Mouse (Mus musculus) naive thymus-derived CD4-positive, alpha-beta T cell, adult 2 months (primary cell): Measurements from ENCODE around the gene Avil.
A peak's percentile ranks its signal among the peaks of the same experiment; 100 is the strongest.

Experiments used
- DNase-seq: peaks from one replicate; pipeline ENCODE4 v3.0.0-alpha.2; 2011; ENCODE audit warnings: low read depth

The Avil gene

DNA sequence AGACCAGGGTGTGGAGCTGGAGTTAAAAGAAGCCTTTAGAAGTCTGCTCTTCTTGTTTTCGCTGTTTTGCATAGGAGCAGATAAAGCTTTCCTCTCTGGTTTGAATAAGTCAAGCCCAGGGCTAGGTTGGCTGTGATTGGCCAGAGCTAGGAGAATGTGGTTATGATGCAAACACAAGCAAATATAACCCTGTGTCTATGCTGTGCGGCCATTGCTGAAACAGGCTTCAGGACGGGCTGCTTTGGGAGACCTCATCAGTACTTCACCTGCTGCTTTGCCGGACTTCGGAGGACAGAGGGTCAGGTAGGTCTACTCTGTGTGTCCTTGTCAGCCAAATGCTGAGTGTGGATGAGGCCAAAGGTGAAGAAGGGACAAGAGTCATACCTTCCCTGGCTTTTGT, at the start of gene Avil:
TSS of gene Avil (plus strand) at position 181 of the 400 bp plus-strand sequence.
- no peak for DNase-seq

DNA sequence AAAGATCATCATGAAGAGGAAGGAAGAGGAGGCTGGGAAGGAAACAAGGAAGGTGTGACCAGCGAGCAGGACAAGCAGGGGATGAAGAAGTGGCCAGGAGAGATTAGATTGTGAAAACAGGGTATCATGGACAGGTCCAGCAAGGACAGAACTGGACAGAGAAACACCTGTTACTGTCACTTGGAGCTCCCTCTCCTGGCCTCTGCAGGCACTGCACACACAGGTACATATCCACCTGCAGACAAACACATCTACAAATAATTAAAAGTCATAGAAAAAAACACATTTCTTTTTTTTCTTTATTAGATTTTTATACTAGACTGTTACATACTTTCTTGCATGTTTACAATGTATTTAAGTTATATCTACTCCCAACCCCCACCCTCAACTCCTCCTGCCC, 48.1 kb upstream of the Avil start:
- DNase-seq = no peak

DNA sequence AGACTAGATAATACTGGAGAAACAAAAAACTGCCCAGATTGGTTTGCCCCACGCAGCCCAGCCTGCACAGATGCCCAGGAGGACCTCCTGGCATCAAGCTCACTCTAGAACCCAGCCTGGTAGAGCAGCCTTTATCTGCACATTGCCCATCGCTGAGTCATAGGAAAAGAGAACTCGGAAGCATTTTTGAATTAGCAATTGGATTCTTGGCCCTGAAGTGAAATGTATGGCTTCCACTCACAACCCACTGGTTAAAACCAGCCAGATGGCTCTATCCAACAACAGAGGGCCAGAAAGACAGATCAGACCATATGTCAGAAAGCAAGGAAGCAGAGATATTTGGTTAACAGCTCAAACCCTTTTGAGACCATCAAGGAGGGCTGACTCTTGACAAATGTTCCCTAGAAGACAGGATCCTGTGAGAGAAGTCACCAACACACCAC, 47.5 kb upstream of the Avil start:
- no peak for DNase-seq

DNA sequence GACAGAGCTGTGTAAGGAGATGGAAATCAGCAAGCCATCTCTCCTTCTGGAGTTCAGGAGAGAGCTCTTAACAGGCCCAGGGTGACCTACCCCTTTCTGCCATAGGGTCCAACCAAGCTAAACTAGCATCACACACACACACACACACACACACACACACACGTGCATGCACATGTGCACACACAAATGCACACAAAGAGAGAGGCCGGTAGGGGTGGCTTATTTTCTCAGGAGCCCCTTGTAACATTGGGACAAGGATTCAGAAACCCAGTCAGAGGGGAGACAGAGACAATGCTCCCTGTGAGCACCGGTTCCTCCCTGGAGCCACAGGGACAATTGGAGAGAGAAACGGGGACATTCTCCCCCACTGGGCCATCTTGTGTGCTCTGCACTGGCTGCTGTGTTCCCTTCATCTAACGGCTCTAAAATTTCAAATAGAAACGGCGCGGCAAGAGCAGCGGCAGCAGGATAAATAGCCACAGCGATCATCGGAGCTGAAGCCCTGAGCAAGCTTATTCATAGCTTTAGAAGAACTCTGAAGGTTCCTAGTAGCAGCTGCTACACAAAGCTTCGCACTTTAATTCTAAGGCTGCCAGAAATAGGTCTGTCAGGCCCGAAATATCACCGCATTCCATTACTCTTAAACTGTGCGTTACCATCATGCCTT, 43.7 kb upstream of the Avil start:
- DNase-seq = no peak

DNA sequence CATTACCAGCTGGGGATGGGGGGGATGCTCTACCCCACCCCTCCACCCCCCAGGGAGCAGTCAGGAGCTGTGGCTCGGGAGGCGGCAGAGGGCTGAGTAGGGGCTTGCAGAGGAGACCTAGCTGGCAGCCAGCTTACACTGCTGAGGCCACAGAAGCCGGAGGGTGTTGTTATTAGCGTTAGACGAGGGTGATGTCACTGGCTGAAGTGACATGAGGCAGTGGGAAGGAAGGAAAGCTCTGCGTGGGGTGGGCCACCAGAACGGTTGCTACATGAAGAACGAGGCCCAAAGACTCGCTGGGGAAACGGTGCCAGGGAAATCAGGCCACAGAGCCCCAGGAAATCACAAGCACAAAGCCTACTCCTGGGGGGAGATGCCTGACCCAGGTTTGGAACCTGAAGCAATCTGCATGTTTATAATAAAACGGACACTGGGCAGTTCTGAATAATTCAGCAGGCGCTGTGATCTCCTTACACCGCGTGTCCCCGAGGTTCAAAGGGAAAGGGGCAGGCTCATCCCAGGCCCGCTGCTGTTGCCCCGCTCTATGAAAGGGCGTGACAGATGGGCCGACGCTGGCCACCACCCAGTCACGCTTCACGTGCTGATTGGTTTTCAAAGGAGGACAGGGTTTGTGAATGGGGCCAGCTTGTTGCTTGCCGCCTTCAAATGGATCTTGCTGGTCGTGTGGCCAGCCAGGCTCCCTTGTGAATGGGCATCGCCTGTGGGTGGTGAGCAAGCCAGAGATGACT, 43.0 kb upstream of the Avil start:
- no peak for DNase-seq

DNA sequence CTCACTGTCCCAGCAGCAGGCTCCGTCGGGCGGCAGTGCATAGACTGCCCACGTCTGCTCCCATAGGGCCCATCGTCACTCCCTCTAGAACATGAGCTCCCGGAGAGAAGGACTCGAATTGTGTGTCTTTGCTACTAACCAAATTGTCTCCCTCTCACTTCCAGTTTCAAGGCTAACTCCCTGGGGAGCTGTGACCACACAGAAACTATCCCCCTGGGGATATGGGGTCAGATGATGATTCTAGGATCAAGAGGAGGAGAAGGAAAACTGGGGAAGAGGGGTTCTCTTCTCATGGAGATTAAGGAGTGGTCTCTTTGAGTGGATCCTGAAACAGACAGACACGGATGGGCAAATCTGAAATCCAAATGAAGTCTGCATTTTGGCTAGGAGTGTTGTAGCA, 40.0 kb upstream of the Avil start:
- DNase-seq = no peak

DNA sequence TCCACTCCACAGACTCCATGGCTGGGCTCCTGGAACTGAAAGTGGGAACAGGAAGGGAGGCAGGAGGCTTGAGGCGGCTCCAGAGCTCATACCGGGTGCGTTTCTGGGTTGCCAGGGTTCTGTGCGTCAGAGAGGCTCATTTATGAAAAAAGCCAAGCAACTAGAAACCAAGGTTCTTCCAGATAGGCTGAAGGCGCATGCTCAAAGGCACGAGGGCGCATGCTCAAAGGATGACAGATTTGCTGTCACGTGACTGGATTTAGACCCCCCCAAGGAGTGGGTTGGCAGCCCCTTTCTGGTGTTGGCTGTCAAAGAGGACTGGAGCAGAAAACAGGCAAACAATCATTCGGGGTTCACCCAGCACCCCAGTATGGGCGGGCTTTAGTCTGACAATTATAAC, 38.8 kb upstream of the Avil start:
- no peak for DNase-seq

DNA sequence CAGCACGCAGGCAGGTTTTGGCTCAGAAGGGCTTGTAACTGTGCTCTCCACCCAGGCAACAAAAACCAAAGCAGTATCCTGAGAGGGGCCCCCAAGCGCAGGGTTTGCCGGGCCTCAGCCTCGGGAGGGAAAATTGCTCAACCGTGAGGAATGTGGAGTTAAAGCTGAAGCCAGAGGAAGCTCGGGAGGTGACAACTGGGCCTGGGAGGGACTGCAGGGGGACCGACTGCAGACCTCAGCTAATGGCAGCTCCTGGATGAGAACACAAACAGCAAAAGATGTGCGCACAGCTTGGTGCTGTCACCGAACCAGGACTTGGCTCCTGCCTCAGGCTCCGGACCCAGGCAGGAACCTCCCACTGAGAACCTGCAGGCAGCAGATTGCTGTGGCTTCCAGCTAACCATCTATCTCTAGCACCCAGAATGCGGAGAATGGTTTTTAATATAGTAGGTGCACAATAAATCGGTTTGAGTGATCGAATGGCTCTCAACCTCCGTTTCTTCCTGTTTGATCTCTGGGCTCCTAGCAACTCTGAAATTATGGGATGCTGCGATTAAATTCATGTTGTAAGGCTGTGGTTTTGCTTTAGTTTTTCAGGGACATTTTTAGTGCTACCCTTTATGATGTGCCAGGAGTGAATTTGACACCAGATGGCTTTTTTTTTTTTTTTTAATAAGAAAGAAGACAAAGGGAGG, 38.1 kb upstream of the Avil start:
- DNase-seq = no peak

DNA sequence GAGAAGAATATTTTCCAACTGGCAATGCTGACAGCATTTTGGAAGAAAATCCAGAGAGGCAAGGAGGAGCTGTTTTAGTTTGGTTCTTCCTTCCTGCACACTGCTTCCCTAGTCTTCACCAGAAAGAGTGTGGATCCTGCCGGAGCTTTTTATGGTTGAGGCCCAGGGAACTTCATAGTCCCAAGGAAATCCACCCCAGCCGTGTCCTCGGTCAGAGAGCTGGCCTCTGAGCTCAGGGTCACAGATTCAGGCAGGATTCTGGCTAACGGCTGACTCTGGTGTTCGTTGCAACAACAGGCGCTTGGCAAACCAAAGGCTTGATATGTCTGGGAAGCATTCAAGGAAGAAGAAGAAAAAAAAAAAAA, 37.6 kb upstream of the Avil start:
- no peak for DNase-seq

DNA sequence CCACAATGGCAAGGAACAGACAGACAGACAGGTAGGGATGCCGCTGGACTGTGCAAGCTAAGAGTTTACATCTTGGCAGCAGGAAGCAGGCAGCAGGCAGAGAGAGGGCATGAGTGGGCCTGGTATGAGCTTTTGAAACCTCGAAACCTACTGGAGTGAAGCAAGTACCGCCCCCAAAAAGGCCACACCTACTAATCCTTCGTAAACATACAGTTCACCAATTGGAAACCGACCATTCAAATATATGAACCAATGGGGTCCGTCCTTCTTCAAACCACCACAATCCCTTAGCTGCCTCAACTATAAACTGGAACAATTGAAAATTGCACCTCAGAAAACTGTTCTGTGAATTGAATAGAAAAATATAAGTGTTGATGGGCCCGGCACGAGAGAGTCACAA, 36.7 kb upstream of the Avil start:
- no peak for DNase-seq

DNA sequence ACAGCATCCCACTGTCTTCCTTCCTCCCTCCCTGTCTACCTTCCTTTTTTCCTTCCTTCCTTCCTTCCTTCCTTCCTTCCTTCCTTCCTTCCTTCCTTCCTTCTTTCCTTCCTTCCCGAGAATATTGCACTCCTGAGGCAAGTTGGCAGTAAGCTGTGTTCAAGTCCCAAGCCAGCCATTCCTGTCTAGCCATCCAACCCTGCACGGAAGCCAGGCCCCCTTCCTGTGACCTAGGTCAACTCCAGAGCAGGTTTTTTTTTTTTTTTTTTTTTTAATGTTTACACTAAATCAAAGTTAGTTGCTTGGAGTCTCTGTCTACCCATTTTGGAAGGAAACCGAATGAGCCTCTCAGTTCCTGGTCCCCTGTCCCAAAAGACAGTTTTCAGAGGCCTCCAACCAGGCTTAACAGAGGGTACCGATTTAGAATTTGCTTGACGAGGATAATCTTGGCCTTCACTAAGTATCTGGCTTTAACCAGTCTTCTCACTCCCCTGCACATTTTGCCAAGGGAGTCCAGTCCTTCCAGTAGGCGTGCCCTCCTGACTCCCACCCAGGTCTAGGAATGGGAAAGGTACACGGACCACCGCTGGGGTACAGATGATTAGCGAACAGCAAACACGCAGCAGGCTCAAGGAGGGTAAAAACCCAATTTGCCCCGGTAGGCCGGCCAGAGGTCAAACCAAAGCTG, 29.0 kb upstream of the Avil start:
- DNase-seq = no peak

DNA sequence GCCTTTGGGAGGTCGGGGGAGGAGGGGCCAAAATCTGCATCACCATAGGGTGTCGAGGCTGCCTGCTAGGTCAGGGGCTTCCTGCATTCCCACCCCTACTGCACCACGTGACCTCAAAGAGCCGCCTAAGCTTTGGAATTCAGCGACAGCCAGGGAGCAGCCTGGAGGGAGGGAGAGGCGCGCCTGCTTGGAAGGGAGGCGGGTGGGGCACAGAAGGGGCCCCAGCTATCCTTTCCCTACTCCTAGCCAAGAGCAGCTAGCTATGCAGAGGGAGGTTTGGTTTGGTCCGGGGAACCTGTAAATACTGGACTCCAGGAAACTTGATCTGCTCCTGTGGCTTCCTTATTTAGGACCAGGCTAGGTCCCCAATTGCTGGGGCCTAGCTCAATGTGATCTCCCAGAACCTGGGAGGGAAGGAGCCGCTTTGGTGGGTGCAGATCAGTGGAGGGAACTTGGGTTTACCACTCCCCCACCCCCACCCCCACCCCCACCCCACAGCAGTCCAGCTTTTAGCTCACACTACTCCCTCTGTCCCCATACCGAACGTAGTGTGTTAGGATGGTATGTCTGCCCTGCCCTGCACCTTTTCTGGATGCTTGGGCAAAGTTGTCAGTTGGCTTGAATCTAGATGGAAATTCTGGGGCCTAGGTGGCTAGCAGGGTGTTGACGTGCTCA, 28.3 kb upstream of the Avil start:
- no peak for DNase-seq

DNA sequence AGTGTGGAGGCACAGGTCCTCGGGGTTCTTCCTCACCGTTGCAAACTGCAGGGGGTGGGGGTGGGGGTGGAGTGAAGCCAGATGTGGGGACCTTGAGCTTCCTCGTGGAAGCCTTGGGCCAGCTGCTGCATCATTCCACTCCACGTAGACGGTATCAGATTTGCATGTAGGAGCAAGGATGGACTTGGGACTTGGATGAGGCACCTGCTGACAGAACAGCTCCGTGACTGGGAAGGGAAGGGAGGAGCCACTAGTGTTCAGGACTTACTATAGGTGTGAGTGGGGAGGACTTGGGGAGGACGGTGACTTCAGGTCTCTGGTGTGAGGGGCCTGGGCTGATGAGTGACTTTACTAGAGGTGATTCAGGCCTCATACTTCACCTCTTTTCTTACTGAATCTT, 27.5 kb upstream of the Avil start:
- DNase-seq = no peak

DNA sequence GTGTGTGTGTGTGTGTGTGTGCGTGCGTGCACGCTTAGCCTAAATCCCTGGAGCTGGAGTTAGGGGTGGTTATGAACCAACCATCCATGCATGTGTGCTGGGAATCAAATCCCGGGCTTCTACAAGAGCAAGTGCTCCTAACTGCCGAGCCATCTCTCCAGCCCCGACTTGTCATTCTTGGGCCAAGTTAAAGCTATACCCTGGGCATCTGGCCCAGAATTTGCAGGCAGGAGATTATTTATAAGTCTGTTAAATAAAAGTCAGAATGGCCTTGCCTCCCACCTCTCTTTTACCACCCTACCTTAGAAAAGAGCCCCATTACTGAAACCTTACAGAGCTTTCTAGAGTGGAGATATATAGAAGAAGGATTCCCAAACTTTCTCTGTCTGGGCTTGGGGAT, 24.8 kb upstream of the Avil start:
- DNase-seq = no peak

DNA sequence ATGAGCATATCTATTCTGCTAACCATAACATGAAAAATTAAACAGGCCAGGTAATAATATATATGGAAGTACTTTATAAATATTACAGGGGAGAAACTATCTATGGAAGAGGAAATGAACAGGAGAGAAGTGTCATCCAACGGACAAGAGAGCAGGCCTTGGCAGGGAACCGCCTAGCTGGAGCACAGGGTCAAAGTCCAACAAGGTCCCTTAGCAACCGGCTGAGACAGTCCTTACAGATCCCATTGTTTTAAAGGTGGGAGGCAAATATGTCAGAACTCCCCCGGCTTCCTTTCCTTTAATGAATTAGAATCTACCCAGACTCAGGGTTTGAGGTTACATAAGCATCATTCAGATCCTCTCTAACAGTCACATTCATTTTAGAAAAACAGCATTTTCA, 23.4 kb upstream of the Avil start:
- DNase-seq = no peak

DNA sequence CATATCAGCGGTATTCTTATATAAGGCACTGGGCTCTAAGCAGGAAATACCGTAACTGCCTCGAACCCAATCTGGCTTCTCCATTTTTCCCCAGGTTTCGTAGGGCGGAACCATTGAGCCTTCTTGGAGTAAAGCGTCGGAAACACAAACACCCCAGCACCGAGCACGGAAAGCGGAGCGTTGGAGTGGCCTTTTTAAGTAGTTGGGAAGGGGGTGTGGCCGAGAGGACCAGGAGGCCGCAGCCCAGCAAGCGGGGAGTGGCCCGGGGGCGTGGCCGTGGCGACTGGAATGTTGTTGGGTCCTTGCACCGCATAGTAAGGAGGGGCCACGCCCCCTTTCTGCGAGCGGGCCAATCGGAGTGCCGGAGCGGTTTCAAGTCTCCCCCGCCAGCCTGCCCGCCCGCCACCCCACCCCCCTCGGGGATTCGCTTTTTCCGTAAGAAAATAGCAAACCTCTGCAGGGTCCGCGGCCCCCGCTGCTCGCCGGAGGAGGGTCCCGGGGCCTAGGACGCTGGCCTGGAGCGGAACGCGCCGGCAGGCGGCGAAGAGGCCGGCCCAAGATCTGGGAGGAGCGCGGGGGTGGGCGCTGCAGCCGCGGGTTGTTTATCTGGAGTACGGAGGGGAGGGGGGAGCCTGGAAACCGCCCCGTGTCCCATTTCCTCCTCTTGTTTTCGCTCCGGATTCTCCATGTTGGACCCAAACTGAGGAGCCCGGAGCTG, 22.1 kb upstream of the Avil start, which contains the start of gene Ctdsp2:
TSS of gene Ctdsp2 (plus strand) at position 441 of the 718 bp plus-strand sequence.
- DNase-seq = peak; percentile 92

DNA sequence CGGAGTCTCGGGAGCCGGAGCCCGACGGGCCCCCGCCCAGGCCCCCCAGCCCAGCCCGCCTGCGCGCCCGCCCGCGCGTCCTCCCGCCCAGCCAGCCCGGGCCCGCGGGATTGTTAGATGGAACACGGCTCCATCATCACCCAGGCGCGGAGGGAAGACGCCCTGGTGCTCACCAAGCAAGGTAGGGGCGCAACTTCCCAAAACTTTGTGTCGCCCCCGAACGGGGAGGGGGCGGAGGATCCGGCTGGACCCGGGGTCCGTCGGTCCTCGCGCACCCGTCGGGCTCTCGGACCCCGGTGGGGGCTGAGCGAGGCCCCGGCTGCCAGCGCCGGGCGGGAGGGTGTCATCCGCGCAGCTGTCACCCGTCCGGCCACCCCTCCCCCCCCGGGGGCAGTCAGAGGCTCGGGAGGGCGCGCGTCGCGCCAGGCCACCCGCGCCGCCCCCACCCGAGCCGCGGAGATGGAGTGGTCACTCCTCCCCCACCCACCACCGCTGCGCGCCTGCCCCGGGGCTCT, 21.3 kb upstream of the Avil start:
- DNase-seq = no peak

DNA sequence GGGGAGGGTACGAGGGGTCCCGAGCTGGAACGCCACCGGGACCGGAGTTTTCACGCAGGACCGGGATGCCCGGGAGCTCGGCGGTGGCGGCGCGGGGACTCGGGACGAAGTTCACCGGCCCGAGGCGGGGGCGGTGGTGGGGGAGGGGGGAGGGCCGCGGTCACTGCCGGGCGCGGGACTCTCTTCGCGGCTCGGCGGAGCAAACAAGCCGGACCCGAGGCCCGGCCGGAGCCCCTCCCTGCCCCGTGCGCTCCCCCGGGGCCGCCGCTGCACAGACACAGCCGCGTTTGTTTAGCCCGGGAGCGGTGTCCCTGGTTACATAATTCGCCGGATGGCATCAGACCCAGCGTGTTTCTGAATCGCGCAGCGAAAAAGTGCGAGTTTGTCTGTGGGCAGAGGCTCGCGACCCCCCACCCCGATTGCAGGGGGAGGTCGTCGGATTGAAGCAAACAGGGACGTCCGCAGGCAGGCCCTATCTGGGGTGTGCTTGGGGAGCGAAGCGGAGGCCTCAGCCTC, 20.8 kb upstream of the Avil start:
- peak; percentile 49 for DNase-seq

DNA sequence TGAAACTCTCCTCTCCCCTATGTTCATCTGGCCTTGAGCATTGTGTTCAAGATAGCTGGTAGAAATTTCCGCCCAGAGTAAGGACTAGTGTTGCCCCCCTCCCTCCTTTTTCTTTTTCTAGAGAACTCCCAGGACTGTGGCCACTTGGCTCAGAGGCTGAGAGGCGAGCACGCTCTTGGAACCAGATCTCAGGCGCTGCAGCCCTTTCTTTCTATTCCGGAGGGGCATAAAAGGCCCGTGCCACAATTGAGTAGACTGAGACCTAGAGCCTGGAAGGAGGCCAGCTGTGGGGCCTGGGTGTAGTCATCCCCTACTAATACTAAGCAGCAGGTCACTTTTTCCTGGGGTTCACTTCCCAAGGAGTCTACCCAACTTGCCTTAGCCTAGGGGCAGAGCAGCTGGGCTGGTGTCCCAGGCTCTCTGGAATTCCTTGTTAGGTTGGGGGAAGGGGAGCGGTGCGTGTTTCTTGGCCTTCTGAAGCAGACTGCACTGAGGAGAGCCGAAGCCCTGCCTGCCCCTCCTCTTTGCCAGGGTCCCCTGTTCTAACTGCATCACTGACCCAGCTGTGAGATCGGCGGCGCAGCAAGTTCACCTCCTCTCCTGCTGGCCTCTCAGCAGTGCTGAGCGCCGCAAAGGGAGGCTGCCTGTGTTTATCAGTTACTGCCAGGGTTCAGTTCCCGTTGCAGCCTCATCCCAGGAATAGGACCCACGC, 20.1 kb upstream of the Avil start:
- DNase-seq = no peak

DNA sequence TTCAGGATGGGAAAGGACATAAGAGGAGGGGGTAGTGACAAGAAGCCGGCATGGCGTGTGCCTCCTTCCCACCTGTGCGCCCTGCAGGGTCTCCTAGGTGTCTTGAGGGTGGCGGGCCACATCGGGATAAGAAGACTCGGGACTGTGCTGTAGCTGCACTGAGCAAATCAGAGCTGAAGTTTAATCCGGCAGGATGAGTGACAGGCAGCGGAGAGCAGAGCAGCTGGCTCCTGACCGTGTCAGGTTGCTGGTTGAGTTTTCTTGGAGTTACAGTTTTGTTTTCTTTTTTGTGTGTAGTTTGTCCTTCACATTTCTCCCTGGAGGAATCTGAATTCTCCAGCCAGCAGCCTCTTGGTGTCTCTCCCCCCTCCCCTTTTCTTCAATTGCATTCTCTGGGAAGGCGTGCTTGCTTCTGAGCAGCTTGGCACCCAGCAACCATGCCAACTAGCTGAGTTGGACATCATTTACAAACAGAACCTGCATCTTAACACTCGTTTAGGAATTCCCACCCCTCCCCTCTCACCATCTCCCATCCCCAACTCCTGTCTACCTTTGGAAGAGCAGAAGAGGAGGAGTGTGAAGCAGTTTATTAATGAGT, 19.5 kb upstream of the Avil start:
- no peak for DNase-seq
